Mouse (Mus musculus) embryonic fibroblast, embryonic 13.5 days (primary cell): ENCODE data around the gene Tspyl1.

Source experiments
- CTCF ChIP-seq: IDR thresholded peaks from 2 replicates; pipeline ENCODE4 v1.5.1; 2011; ENCODE audit warnings: mild to moderate bottlenecking, control low read depth, low read length, moderate library complexity, borderline replicate concordance; ENCODE audit not compliant: insufficient read depth
- POLR2A ChIP-seq: IDR thresholded peaks from 2 replicates; pipeline ENCODE4 v1.6.1; 2011; ENCODE audit warnings: low read depth, mild to moderate bottlenecking, control low read depth, low read length, moderate library complexity

DNA sequence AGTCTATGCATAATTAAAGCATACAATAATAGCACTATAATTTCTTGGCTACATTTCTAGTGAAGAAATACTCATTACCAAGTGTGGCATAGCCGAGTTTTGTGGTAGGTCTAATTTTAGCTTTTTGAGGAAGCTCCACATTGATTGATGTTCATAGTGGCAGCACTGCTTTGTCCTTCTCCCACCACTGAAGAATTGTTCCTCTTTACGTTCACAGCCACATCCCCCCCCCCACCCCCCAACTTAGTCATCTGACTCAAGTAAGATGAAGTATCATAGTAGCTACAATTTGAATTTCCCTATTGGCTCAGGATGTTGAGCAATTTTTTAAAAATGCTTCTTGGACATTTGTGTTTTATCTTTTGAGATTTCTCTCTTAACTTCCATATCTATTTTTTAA is 32.4 kb upstream of the Tspyl1 start:
- TF ChIP-seq CTCF (no peak), POLR2A (no peak)
